Mouse (Mus musculus) WW6 (cell line): ENCODE data around the gene Gm49359.
"Not testable (repeated sequence)": the region's sequence is repeated elsewhere in the genome, so short reads cannot be mapped to it uniquely, and the experiment has no call there.

Experiments
- DNase-seq: peaks from one replicate; pipeline ENCODE4 v3.0.0-alpha.2; 2013; ENCODE audit warnings: low read depth, low spot score

Gm49359 gene

GRCm38 (mm10) chr13:62466424-62467334 lies at the start of gene Gm49359:
Gene Gm49359 (minus strand): TSS chr13:62466832.
- peak; percentile 60 for DNase-seq

DNA sequence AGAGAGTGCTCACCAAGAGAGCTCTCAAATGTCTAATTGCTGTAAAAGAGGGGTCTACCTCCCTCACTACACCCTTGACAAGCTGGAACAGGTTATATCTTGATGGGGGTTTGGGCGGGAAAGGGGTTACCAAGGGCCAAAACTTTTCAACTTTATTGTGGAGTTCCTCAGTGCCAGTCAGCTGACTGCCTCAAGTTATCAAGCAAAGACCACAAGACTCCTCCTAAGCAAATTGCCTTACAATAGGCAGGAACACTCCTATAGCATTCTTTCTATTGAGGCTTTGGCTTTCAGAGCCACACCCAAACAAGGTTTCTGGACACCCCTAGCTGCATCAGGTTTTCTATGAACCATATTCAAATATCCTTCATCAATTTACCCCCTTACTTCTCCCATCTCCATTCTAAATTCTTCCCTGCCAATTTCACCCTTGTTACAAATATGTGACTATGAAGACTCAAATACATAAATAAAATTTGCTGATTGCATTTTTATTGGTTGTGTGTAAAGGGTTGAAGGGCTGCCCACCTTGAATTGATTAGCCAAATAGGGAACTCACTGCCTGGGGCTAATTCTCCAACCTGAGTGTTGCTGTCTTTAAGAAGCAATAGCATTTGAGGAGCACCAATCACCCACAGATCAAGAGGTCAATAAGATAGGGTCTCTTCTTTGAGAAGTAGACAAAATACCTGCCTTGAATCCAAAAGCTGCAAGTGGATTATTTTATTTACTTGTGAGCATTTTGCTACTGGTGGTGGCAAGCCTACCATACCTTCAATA lies 44.2 kb upstream of the Gm49359 start:
- peak; percentile 39 for DNase-seq

GRCm38 (mm10) chr13:62472661-62473060 lies 6.0 kb upstream of the Gm49359 start:
- not testable (repeated sequence) for DNase-seq

- DNase-seq = peak; percentile 38
Measured at GRCm38 (mm10) chr13:62469947-62470346, 3.3 kb upstream of the Gm49359 start.
